Mouse (Mus musculus): Measurements from ENCODE around the gene Dnajb8. TPM values are rescaled to one million over a fixed set of nuclear protein-coding genes. Genes with fewer than 3 reads are reported as not detected.

The Dnajb8 gene
- total RNA-seq (2023), result not detected in 2 replicates

DNA sequence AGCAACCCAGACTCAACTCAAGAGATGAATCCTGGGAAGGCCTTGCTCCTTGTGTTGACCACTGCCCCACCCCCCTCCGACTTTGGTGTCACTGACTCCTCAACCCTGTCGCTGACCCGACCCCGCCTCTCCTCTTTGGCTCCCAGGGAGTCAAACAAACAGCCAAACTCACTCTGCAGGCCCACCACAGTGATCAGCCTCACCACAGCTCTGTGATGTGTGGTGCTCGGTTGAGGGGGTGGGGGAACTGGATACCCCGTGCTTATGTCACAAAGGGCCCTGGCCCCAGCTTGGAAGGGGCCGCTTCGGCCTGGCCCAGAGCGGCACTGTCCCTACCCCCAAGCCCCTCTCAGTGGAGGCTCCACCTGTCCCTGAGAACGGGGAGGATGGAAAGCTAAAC, at the start of gene Dnajb8:
Gene Dnajb8 (plus strand): TSS at position 301 of the 400 bp plus-strand sequence.

GRCm38 (mm10) chr6:88193433-88194052, 28.5 kb upstream of the Dnajb8 start, which contains the start of gene Gata2:
Gene Gata2 (plus strand): TSS chr6:88193891.

Other genes starting within 250 kb of the Dnajb8 start
- gene H1fx, start 240.6 kb upstream of the Dnajb8 start, total RNA-seq (2023), result 2.3 and 2.4 TPM in 2 replicates
- 435 and 603 TPM in 2 replicates for gene Rab7, start 177.0 kb upstream of the Dnajb8 start, total RNA-seq (2023)
- gene Rpn1, start 137.8 kb upstream of the Dnajb8 start, total RNA-seq (2023), result 130 and 143 TPM in 2 replicates
- 5.7 and 5.9 TPM in 2 replicates for gene Gata2, start 28.4 kb upstream of the Dnajb8 start, total RNA-seq (2023)
- gene Eefsec, start 224.3 kb downstream of the Dnajb8 start, total RNA-seq (2023), result 10.4 TPM in 2 replicates
- gene Ruvbl1, start 243.1 kb downstream of the Dnajb8 start, total RNA-seq (2023), result 7.8 and 8.5 TPM in 2 replicates